Mouse (Mus musculus) frontal cortex, adult (tissue): ENCODE data around the gene Lzts2.

Experiments used
- ATAC-seq: cut with Nextera tagmentation; 2 replicates; pipeline ENCODE4 v1.9.2; 2017; ENCODE audit warnings: mild to moderate bottlenecking, moderate library complexity, mixed read lengths; ENCODE audit not compliant: low TSS enrichment

Gene Lzts2

DNA sequence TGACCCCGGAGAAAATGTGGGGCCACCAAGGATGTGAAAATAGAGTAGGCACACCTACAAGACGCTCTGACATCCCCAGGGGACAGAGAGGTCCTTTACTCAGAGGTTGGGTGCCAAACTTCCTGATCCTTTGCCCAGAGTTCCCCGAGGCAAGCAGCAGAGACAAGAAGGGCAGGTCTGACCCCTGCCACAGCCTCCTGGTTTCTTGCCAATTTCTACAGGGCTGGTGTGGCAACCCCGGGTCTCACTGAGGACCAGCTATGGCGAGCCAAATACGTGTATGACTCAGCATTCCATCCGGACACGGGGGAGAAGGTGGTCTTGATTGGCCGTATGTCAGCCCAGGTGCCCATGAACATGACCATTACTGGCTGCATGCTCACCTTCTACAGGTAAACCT lies 35.3 kb downstream of the Lzts2 start:
- no peak for ATAC-seq

DNA sequence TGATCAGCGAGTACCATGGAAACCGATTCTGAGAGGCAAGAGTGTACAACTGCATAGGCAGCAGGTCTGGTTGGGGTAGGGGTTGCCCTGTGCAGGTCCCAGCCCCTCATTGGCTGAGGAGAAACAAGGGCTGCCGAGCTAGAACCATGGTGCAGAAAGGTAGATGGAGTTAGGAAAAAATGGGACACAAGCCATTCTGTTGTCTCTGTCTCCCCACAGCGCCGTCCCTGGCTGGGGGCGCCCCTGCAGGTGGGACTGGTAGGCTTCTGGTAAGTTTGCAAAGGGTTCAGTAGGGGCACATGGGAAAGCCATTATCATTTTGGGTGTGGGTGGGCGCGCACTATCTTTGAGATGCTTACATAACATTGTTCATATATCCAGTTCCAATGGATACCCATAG lies 39.2 kb downstream of the Lzts2 start:
- no peak for ATAC-seq

DNA sequence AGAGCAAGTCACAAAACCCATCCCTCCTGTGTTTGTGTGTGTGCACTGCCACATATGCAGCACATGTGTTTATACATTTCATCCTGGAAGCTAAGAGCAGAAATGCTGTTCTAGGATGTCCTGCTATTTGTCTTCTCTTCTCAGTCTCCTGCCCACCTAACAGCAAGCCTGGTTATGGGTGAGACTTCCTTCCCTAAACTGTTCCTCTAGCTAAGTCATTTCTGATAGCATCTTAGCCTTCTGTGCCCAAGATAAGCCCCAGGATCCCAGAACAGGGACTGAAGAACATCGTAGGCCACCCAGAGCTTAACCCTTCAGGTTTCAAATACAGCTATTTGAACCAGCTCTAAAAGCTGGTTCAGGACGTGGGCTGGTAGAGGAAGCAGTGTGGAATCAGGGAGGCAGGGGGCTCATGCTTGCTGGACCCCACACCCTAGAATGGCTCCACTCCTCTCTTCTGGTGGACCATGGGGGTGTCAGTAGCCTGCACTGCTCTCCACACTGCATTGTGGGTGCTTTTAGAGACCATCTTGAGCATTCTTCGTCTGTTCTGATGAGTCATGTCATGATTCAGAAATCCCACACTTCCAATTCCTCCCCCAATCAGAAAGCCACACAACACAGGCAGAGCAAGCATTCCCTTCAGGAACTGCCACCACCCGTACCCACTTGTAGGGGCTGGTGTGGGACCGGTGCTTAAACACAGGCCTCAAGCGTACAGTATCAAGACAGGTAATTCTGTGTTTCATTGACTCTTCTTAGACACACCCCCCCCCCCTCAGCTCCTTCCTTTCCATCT lies 40.9 kb downstream of the Lzts2 start:
- ATAC-seq: peak; percentile 33

DNA sequence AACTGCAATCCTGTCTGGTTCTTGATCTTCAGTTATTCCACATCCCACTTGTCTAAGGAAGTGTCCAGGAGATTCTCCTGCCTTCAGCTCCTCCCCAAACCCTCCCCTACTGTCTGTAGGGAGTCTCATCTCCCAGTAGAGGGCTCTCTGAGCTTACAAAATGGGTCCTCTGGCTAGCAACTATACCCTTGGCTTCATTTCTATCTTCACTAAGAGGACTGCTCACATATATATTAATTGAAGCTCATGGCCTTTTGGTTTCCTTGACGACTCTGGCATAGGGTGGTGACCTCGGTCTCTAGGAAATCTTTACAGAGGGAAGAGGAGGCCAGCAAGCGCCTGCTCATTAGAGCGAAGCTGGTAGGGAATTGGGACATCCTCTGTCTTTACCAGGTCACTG lies 42.1 kb downstream of the Lzts2 start:
- peak; percentile 45; the same call in 1 of the 2 replicates for ATAC-seq

DNA sequence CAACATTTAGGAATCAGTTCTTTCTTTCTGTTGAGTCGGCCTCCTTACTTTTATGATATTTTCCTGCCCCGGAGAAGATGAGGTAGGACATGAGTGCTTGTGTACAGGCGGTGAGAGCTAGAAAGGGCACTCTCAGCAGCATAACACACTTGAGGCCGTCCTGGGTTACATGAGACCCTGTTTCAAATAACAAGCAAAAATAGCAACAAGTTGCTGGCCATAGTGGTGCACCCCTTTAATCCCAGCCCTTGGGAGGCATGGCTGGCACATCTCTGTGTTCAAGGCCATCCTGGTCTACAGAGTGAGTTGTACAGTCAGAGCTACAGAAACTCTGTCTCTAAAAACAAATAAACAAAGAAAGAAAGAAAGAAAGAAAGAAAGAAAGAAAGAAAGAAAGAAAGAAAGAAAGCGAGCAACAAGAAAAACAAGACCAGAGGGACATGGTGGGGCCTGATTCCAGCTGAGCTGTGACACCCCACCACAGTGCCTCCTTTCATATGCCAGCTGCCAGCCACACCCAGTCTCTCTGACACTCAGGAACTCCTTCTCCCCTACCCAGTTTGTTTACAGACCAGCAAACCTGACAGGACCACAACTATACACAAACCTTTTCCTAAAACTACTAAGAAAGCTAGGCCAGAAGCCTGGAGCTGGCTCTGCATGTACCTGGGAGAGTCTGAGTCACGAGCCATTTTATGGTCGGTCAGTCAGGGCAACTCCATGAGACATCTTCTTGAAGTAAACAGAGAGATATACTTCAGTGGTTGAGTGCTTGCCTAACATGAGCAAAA lies 42.9 kb downstream of the Lzts2 start:
- ATAC-seq: no peak

DNA sequence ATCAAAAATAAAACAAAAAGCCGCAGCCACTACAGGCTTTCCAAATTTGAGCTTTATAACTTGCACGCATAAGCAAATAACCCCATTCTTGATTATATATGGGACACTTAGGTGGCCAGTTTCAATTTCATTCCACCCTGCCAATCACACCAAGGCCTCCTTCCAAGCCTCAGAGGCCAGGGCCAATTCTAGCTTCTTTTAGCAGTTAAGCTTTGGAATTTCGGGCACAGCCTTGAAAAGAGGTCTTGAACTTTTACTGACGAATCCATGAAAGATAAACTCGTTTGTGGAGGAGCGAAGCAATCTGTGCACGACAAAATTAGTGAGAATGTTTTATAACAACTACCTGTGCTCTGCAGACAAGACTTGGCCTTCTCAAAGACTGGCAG lies 43.5 kb downstream of the Lzts2 start:
- ATAC-seq: no peak

DNA sequence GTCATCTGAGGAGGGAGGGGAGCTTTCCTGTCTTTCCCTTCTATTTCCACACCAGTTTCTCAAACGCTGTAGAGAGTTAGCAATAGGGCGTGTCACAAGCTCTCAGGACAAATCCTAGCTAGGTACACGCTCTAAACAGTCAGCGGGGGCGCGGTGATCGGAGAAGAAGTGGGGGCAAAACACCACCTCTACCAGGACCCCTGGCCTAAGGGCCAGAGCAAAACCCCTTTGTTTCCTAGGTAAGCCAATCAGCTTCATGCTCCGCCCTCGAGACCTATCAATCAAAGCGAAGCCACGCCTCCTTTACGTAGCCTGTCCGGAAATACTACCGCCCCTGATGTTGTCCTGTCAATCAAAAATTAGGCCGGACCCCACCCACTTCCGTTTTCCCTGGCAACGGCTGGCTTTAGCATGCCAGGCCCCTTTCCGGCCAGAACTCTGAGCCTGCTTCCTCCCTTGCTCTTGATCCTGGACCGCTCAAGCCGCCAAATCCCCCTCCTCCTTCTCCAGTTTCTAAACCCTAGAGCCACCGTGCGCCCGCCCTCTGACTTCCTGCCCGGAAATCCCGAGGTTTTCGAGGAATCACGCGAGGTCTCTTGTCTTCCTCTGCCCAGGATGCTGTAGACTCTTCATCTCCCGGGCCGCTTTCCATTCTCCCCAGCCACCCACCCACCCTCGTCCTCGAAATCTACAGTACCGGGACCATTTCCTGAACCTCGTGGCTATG lies 44.1 kb downstream of the Lzts2 start:
- ATAC-seq: peak; percentile 69

DNA sequence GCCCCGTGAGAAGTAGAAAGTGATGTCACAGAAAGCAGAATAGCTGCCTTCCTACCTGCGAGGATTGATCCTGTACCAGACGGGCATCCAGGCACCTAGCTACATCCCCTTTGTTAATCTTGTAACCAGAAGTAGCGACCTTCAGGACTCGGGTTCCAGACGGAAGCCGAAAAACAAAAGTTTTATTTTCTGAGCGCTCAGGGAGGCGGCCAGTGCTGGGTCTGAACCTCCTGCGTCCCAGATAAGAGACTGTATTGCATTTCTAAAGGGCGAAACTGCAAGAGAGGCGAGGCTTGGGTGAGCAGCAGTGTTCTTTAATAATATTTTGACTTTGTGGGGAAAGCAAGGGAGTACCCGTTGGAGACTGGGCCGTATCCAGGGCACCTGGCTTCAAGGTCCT lies 44.6 kb downstream of the Lzts2 start:
- ATAC-seq: no peak

DNA sequence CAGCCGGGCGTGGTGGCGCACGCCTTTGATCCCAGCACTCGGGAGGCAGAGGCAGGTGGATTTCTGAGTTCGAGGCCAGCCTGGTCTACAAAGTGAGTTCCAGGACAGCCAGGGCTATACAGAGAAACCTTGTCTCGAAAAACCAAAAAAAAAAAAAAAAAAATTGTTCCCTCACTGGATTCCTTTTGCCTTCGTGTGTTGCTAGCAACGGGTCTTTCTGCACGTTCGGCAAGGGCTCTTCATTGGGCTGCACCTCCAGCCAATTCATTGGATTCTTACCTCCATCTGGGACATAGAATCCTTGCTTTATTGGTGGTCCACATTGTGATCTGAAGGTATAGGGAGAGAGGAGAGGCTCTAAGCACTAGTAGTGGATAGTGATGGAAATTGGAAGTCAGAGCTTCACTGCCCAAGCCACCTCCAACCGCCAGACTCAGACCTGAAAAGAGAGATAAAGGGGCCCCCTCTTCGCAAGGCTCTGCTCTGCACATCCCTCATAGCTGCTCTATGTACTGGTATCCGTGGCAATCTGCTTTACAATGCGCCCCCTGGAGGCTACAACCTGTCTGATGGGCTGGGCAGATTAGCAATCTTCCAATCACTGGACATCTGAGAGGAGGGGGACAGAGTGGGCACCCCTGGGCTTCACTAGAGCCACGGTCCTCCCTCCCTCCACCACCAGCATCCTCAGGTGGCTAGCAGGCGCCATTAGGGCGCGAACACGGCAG lies 49.5 kb downstream of the Lzts2 start:
- peak; percentile 83 for ATAC-seq

DNA sequence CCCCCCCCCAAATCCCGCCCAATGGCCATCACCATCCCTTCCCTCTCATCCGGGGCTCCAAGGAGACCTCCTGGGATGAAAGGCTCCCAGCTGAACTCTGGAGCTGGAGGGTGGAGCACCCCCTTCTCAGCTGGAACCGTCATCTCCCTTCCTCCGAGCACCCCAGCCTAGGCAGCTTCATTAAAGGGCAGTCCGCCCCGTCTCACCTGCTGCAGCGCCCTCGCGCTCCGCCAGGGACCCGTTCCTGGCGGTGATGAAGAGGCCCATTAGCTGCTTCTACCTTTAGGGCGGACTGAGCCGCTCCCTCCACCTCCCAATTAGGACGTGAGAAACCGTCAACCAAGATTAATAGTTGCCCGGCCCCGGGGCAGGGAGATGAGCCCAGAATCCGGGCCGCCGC lies 51.0 kb downstream of the Lzts2 start:
- ATAC-seq: no peak

DNA sequence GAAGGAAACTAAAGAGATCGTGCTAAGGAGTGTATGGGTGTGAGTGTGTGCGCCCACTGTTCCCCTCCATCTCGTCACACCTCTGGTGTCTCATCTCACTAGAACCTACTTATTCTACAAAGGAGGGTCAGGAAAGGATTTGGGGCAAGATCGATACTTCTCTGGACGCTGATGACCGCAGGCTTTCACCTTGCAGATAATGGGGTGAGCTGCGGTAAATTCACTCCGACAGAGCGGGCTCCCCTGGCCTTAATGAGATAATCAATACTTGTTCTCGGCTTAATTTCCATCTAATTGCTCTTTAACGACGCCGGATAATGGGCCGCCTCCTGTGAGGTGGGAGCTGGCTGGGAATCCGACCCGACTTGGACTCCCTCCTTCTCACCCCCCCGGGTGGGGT lies 53.0 kb downstream of the Lzts2 start:
- no peak for ATAC-seq

DNA sequence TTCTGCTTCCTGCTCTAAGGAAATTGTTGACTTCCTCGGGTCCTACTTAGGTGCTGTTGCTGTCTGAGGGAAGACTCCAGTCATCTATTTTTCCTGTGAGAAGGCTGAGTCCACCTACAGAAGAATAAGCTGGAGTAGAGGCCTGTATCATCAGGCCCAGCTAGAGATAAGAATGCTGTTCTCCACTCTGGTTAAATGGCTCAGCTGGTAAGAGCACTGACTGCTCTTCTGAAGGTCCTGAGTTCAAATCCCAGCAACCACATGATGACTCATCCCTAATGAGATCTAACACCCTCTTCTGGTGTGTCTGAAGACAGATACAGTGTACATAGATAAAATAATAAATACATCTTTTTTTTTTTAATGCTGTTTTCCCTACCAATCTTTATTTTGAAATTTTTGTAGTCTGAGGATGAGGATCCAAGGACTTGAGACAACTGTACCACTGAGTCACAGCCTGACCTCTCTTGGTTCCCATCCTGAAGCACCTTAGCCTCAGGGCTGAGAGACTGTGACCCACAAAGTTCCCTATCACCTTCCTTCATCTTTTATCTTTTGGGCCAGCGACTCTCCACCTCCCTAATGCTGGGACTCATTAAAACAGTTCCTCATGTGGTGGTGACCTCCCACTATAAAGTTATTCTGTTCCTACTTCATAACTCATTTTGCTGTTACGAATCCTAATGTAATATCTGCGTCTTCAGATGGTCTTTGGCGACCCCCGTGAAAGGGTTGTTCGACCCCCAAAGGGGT lies 53.7 kb downstream of the Lzts2 start:
- ATAC-seq: no peak

DNA sequence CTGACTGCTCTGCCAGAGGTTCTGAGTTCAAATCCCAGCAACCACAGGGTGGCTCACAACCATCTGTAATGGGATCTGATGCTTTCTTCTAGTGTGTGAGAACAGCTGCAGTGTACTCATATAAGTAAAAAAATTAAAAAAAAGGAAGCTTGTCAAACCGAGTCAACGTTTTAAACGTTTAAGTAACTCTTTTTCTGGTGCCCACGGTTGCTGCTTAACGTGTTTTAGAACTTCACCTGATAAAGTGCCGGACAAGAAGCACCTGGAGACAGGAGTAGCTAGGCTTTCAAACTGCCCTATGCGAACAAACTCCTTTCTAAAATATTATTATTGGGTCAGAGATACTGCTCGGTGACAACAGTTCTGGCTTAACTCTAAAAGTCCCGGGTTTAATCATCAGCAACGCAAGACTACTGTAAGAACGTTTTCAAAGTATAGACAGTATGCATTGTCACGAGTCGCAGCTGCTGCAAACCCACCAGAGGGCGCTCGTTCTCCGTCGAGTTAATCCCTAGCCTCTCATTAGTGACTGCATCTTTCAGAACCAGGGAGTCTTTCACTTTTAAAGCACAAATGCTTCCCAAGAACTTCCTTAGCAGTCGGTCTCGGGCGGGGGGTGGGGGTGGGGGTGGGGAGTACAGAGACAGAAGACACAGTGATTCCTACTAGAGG lies 59.8 kb downstream of the Lzts2 start:
- no peak for ATAC-seq

DNA sequence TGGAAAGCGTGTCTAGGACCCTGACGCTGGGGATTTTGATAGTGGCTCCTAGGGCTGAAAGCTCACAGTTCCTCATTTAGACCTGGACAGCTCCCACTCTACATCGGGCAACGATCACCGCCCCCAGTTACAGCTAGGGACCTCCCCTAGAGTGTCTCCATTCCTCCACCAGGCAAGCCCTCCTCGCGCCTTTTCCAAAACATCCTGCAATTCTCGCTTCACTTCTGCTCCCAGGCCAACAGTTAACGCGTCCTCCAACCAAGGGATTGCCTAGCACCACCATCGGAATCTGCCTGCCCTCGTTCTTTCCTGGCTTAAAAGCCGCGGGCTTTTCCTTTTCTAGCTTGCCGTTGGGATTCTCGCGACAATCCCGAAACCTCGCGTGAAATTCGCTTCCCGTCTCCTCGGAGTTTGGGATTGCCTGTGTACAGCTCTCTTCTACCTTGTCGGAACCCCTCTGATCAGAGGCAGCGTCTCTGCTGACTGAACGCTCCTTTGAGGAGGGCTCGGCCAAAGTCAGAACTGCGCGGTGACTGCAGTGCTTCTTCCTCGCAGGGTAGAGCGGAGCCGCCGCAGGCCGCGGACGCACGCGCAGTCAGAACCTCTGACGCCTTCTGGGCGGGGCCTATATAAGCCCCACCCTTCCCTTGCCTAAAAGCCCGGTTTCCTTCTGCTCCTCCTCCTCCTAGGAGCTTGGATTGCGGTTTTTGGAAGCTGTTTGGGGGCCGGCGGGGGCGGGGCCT lies 60.5 kb downstream of the Lzts2 start, which contains the start of gene Kazald1:
Gene Kazald1 (plus strand): TSS at position 662 of the 743 bp plus-strand sequence.
- ATAC-seq: peak; percentile 77

DNA sequence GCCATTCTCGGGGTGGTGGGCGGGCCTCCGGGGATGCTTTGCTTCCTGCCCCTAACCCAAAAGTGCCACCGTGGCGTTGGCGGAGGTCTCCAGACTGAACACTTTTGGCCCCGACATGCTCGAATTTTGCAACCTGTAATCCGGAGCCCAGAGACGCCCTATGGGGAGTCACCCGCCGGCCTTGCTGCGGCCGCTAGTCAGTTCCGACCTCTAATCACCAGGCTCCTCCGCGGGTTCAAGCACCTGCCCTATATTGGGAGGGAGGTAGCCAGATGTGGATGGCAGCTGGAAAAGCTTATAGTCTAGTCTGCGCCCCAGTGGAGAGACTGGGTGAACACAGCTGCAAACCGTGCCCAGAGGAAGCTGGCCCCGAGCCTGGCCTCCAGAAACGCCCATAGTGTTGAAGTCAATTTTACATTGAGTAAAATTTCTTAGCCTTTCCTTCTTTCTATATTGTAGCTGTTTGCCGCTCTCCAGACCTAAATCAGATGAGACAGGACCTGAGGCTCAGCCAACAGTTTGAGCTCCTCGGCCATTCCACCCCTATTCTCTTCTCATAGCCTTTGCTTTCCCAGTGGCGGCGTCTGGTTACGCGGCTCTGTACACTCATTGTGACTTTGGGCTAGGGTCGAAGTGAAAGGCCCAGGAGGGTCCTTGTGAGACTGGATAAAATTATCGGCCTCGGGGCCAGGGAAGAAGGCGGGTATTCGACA lies 61.3 kb downstream of the Lzts2 start:
- peak; percentile 9; the same call in 1 of the 2 replicates for ATAC-seq

DNA sequence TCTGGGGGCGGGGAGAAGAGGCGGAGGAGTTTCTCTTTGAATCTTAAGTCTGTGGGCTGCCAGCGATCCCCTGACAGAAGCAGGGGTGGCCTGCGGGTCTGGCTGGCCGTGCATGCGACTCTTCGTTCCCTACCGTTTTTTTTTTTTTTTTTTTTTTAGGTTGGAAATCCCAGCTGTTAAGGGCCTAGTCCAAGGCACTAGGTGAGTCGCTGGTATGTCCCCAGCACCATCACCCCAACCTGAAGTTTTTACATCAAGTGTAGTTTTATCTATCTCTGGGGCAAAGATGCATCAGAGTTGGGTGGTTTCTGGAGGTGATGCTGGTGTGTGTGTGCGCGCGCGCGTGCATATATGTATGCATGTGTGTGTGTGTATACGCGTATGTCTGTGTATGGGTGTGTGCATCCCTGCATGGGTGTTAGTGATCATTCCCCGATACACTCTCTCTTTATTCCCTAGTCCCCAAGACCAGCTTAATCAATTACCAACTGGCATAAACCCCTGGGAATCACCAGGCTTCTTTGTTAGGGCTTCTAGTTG lies 61.9 kb downstream of the Lzts2 start:
- ATAC-seq: no peak
